Mouse (Mus musculus) Muller cell, postnatal 12 days (primary cell): ENCODE measurements at regions not wholly inside any gene's neighbourhood (a gene's known extent, or its start where the extent isn't known, plus 50 kb on each side); places are given as distances from the start of the nearest gene placed in this dataset.
A peak's percentile ranks its signal among the peaks of the same experiment; 100 is the strongest.

Experiments used
- DNase-seq: peaks from one replicate; pipeline ENCODE4 v3.0.0-alpha.2; 2015; ENCODE audit errors: inconsistent ontology term

GRCm38 (mm10) chr10:122386748-122387147, 61.6 kb upstream of the Avpr1a start:
- no peak for DNase-seq

- no peak for DNase-seq
These were observed 68.5 kb upstream of the Avpr1a start for GRCm38 (mm10) chr10:122379661-122380344.

- DNase-seq: no peak
These were observed 105.0 kb upstream of the Avpr1a start for GRCm38 (mm10) chr10:122343291-122343690.

GRCm38 (mm10) chr10:122342356-122342755, 105.9 kb upstream of the Avpr1a start:
- DNase-seq: no peak

GRCm38 (mm10) chr10:122326851-122327250, 121.4 kb upstream of the Avpr1a start:
- no peak for DNase-seq

- peak; percentile 8 for DNase-seq
These were observed 129.4 kb upstream of the Avpr1a start for GRCm38 (mm10) chr10:122318886-122319285.

- DNase-seq: peak; percentile 67
These were observed 137.6 kb upstream of the Avpr1a start for GRCm38 (mm10) chr10:122310646-122311193.

- peak; percentile 76 for DNase-seq
These were observed 139.6 kb upstream of the Avpr1a start for GRCm38 (mm10) chr10:122308691-122309090.

GRCm38 (mm10) chr10:122302259-122302658, 146.0 kb upstream of the Avpr1a start:
- DNase-seq: no peak

- DNase-seq: no peak
These were observed 152.3 kb upstream of the Avpr1a start for GRCm38 (mm10) chr10:122295921-122296425.

GRCm38 (mm10) chr10:122291611-122292010, 156.7 kb upstream of the Avpr1a start:
- no peak for DNase-seq

- DNase-seq: no peak
These were observed 157.2 kb upstream of the Avpr1a start for GRCm38 (mm10) chr10:122291091-122291490.

GRCm38 (mm10) chr10:122274885-122275284, 173.4 kb upstream of the Avpr1a start:
- DNase-seq: peak; percentile 1

GRCm38 (mm10) chr10:122274181-122274580, 174.1 kb upstream of the Avpr1a start:
- no peak for DNase-seq

- DNase-seq: no peak
These were observed 166.9 kb upstream of the Rxylt1 start for GRCm38 (mm10) chr10:122264070-122264469.

- DNase-seq: no peak
These were observed 162.2 kb upstream of the Rxylt1 start for GRCm38 (mm10) chr10:122259354-122259753.

- DNase-seq: no peak
These were observed 161.5 kb upstream of the Rxylt1 start for GRCm38 (mm10) chr10:122258711-122259110.

GRCm38 (mm10) chr10:122231818-122232217, 134.6 kb upstream of the Rxylt1 start:
- DNase-seq: no peak

GRCm38 (mm10) chr10:122230746-122231145, 133.6 kb upstream of the Rxylt1 start:
- DNase-seq: no peak

GRCm38 (mm10) chr10:122225679-122226078, 128.5 kb upstream of the Rxylt1 start:
- no peak for DNase-seq

GRCm38 (mm10) chr10:122223076-122223475, 125.9 kb upstream of the Rxylt1 start:
- DNase-seq: no peak

- DNase-seq: no peak
These were observed 120.4 kb upstream of the Rxylt1 start for GRCm38 (mm10) chr10:122217594-122217993.

GRCm38 (mm10) chr10:122199791-122200190, 102.6 kb upstream of the Rxylt1 start:
- no peak for DNase-seq
